Mouse (Mus musculus) heart, postnatal 14 days (tissue): Measurements from ENCODE around the gene Slc5a6. TPM values are rescaled to one million over a fixed set of nuclear protein-coding genes. Genes with fewer than 3 reads are reported as not detected.
A peak's percentile ranks its signal among the peaks of the same experiment; 100 is the strongest.
"Not testable (repeated sequence)": the region's sequence is repeated elsewhere in the genome, so short reads cannot be mapped to it uniquely, and the experiment has no call there.

Experiments used
- DNase-seq, 2 experiments: peaks; one replicate each; pipeline ENCODE4 v3.0.0; 2021 to 2022
- intact Hi-C: fragments of 180-260 bp; cut with DNase I; formaldehyde crosslinking; loops from one replicate; pipeline ENCODE4 v1.15.1; 2025
- total RNA-seq, 2 experiments: library from RNA; stranded (reverse); gene quantifications; 2 replicates each; pipeline ENCODE4 v1.2.3; 2021

Slc5a6 gene
- total RNA-seq, 2 experiments from 2014 or later = 6.6 to 7.6 TPM

DNA sequence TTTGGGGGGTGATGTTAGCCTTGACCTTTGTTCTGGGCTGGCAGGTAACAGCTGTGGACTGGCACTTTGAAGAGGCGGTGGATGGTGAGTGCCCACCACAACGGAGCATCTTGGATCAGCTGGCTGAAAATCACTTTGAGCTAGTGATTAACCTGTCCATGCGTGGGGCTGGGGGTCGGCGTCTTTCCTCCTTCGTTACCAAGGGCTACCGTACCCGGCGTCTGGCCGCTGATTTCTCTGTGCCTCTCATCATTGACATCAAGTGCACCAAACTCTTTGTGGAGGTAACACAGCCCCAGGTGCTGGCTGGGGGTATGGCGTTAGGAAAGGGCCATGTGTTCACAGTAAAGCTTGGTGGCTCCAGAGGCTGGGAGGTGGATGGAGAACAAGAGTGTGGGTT lies 23.1 kb upstream of the Slc5a6 start:
- no peak for DNase-seq
- intact Hi-C loops = no loop called here

DNA sequence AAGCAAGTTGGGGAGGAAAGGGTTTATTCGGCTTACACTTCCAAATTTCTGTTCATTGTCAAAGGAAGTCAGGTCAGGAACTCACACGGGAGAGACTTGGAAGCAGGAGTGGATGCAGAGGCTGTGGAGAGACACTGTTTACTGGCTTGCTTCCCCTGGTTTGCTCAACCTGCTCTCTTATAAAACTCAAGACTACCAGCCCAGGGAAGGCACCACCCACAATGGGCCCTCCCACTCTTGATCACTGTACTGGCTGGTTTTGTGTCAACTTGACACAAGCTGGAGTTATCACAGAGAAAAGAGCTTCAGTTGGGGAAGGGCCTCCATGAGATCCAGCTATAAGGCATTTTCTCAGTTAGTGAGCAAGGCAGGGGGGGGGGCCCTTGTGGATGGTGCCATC lies 22.3 kb upstream of the Slc5a6 start:
- no peak for DNase-seq
- intact Hi-C loops = no loop called here

DNA sequence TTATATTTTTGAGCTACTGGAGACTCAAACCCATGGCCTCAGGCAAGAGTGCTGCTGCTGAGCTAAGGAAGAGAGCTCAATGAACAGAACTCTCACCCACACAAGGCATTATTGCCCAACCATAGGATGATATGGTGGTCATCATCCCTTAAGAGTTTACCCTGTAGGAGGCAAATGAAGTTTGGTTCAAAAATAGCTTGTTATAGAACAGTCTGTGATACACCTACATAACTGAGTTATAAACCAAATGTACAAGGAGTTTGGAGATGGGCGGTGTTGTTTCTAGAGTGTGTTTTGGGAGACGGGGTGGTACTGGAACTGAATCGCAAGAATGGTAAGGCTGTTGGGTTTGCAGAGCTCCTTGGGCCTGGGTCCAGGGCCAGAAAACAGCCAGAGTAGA lies 21.1 kb upstream of the Slc5a6 start:
- intact Hi-C loops = no loop called here
- DNase-seq = no peak

DNA sequence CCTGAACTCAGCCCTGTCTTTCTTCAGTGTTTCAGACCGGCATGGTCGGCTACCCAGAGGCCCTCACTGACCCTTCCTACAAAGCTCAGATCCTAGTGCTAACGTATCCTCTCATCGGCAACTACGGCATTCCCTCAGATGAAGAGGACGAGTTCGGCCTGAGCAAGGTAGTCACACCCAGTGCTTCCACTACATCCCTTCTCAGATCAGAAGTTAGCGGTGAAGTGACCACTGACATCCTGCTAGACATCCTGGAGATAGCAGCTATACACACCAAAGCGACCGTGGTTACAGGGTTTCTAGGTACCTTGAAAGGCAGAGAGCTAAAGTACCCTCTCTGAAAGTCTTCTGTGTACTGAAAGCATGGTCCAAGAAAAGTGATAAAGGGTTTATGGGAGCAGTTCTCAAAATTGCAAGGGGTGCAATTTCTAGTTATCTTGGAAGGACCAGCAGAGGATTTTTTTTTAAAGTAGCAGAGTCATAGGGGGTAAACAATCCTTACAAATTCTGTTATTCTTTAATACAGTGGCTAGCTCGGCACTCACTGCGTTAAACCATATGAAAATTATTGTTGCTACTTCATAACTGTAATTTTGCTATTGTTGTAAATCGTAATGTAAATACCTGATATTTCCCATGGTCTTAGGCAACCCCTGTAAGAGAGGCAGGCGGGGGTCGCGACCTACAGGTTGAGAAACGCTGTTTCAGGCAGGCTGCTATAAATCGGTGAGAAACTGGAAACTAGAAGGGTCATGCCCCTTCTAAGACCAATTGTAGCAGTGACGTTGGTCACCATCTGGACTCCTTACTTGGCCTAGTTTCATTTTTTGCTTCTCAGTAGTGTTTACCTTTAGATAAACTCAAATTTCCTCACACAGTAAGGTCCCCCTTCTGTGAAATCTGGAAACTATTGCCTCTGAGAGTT lies 6.8 kb upstream of the Slc5a6 start:
- no peak for DNase-seq
- intact Hi-C loops = loop anchor here (5.0 kb wide), 1 partner anchor 122 kb away; the partner anchor contains the start of gene Gm29609

DNA sequence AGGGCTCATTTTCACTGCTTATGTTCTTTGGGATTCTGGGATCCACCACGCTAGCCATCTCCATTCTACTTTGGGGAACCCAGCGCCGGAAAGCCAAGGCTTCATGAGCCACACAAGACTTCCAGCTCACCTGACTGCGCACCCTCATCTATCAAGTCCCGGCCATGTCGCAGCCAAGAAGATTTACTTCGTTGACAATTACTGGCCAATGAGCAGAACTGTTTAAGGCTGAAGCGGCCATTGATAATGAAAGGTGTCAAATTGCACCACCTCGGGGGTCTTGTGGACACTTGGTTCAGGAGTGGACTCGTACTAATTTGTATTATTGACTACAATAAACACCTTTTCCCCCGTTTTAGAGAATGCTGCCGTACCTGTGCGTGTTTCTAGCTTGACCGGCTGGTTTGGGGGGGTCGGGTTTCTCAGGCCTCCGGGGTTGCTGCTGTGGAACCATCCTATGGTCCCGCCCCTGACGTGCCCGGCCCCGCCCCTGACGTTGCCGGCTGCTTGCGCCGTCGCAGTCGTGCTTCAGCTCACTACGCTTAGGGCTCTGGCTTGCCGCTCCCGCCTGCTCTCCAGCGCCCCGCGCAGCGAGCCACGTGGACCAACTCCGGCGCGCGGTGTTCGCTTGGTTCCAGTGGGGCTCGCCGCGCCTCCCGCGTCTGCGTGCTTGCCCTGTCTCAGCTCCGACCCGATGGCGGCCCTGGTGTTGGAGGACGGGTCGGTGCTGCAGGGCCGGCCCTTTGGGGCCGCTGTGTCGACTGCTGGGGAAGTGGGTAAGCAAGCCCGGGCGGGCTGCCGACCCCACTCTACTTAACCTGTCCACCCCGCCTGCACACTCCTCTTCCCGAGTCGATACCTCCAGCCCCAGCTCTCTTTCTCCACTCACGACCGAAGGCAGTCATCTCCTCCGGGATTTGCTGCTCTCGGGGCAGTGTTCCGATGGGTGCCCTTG lies 5.8 kb upstream of the Slc5a6 start, which contains the start of gene Cad:
Gene Cad, plus strand, starts transcription at position 520 of the 955 bp plus-strand sequence.
- DNase-seq = peak; percentile 94 to 97
- intact Hi-C loops = loop anchor here (5.0 kb wide), 2 partner anchors 53 to 123 kb away; partner anchors contain the start of genes Dnajc5g, Gm29609 and Slc30a3

DNA sequence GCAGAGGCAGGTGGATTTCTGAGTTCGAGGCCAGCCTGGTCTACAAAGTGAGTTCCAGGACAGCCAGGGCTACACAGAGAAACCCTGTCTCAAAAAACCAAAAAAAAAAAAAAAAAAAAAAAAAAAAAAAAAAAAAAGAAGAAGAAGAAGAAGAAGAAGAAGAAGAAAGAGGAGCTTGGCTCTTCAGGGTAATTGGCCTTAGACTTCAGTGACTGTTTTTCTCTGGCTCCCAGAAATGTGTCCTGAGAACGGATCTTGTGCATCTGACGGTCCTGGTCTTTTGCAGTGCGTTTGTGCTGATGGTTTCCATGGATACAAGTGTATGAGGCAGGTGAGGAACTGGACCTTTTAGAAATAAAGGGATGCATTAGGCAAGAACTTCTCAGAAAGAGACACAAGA lies 5.0 kb upstream of the Slc5a6 start:
- intact Hi-C loops = loop anchor here (5.0 kb wide), 1 partner anchor 54 kb away; the partner anchor contains the start of genes Dnajc5g and Slc30a3

DNA sequence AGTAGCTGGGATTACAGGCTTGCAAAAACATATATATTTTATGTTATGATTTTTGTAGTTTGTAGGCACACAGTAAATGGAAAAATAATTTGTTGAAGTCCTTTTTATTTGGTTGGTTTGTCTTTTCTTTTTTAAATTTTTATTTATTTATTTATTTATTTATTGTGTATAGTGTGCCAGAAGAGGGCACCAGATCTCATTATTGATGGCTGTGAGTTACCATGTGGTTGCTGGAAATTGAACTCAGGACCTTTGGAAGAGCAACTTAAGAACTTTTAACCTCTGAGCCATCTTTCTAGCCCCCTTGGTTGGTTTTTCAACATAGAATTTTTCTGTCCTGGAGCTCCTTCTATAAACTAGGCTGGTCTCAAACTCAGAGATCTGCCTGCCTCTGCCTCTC lies 1.7 kb upstream of the Slc5a6 start:
- DNase-seq = no peak
- intact Hi-C loops = loop anchor here (5.0 kb wide), 1 partner anchor 57 kb away; the partner anchor contains the start of genes Dnajc5g and Slc30a3

More for the DNA sequence above, 5.0 kb upstream of the Slc5a6 start:
- DNase-seq = not testable (repeated sequence)

DNA sequence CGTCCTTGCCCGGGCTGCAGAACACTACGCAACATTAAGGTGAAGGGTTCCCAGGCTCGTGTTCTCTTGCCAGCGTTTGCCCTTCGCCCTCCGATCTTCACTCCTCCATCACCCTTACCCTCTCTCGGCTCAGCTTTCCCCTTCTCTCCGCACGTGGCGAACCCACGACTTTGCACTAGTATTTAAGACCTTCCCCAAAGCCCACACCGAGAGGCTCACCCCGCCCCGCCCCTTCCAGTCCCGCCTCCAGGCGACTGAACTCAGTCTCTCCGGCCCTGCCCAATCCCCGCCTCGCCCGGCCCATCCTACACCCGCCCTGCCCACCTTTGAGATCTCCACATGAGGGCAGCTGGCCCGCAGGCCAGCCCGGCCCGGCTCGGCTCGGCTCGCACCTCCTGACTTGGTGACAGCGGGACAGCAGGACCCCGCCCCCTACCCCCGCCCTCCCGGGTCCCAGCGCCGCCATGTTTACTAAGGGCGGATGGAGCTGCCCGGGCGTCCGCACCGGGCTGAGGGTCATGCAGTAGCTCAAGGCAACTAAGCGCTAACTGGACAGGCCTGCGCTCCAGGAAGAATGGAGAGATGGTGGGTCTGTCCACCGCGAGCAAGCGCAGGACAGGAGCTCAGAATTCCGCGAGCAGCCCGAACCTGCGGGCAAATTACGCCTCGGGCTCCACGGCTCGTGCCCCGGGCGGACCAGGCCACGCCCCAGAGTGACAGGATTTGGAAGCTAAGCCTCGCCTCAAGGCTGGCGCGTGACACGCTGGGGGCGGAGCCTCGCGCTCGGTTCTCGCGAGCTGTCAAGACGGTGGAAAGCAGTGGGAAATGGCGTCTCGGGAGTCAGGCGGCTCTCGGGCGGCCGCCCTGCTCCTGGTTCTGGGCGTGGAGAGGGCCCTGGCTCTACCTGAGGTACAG lies 619 bp downstream of the Slc5a6 start, which contains the start of gene Atraid:
Gene Atraid, plus strand, starts transcription at position 465 of the 915 bp plus-strand sequence.
- intact Hi-C loops = loop anchor here (2.0 kb wide), 1 partner anchor 87 kb away; the partner anchor contains the start of gene Preb
- DNase-seq = peak; percentile 99

DNA sequence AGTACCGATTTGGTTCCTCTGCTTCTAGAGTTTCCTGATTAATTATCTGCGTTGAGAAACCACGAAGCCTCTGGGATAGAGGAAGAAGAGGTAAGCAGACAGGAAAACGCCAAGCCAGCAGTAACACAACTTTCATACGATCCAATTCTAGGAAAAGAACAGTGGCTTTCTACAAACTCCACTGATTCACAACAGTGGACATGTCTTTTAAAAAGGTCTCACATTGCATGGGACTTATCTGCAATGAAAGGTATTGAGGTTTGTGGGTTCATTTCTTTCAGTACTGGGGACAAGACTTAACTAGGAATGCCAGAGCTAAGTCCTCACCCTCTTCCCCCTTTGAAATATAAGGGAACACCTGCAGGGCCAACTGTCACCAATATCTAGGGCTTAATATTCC lies 1.6 kb downstream of the Slc5a6 start:
- intact Hi-C loops = no loop called here
- no peak for DNase-seq

DNA sequence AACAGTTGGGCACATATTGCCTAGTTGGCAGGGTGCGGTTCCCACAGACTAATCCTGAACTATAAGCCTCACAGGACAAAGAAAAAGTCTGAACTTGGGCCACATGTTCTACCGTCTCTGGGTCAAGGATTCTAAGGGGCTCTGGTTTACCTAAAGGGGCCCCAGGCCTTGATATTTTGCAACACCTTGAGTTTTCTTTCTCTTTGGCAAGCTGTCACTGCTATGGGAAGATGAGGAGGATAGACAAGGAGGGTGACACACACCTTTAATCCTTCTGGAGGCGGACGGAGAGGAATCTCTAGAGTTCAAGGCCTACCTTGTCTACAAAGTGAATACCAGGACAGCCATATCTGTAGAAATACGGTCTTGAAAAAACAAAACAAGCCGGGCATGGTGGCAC lies 2.3 kb downstream of the Slc5a6 start:
- DNase-seq = no peak
- intact Hi-C loops = no loop called here

DNA sequence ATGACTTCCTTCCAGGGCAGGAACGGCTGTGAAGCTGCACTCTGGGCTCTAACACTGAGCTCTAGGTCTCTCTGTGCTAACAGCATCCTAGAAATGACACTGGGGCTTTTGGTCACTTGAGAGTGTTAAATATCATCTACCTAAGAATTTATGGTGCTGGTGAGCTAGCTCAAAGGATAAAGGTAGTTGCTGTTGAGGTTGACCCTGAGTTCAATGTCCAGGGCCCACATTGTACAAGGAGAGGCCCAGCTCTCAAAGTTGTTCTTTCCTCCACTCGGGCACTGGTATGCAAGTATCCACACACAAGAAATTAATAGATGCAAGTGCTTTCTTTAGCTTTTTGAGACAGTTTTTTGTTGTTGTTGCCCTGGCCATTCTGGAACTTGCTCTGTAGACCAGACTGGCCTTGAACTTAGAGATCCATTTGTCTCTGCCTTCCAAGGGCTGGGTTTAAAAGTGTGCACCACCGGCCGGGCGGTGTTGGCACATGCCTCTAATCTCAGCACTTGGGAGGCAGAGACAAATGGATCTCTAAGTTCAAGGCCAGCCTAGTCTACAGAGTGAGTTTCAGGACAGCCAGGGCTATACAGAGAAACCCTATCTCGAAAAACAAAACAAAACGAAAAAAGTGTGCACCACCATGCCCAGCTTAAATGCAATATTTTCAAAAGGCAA lies 10.4 kb downstream of the Slc5a6 start:
- intact Hi-C loops = no loop called here
- DNase-seq = no peak

DNA sequence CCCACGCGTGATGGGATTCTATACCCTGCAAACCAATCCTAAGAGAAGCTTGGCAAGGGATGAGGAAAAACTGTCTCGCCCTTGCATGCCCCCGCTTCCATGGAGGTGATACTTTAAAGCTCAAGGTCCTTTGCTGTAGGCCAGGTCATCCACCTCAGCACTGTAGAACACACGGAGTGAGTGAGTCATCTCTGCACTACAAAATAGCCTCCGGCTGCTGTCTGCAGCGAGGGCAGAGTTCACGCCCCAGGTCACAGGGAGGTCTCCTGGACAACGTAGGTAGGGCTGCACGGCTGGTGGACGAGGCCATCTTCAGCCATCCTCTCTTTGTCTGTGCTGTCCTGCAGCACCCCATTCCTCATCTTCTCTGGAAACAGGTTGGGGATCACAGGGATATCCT lies 12.2 kb downstream of the Slc5a6 start:
- intact Hi-C loops = not testable (repeated sequence)

DNA sequence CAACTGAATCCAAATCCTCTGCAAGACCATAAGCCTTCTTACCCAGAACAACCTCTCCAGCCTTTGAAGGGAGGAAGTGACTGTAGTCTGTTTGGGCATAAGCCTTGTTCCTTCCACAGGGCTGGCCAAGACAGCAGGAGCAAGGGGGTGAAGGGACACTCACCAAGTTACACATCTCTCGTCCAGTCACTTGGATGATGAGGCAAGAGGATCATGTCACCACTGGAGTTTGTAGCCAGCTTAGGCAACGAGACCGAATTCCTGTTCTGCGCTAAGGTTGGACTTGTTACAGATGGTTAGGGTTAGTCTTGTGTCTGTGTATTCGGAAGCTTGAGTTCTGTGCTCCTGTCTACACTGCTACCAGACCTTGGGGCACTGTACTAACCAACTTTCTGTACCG lies 14.1 kb downstream of the Slc5a6 start:
- DNase-seq = no peak

More for the DNA sequence above, 12.2 kb downstream of the Slc5a6 start:
- DNase-seq = not testable (repeated sequence)

DNA sequence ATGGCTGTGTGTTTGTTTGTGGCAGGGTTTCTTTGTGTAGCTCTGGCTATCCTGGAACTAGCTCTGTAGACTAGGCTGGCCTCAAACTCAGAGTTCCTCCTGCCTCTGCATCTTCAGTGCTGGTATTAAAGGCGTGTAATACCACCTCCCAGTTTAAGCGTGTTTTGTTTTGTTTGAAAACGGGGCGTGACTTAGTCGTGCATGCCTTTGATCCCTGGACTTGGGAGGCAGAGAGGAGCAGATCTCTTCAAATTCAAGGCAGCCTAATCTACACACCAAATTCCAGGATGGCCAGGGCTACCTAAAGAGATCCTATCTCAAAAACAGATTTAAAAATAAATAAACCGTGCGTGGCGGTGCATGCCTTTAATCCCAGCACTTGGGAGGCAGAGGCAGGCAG lies 17.2 kb downstream of the Slc5a6 start:
- intact Hi-C loops = no loop called here
- DNase-seq = no peak

More for the DNA sequence above, 14.1 kb downstream of the Slc5a6 start:
- intact Hi-C loops = no loop called here

DNA sequence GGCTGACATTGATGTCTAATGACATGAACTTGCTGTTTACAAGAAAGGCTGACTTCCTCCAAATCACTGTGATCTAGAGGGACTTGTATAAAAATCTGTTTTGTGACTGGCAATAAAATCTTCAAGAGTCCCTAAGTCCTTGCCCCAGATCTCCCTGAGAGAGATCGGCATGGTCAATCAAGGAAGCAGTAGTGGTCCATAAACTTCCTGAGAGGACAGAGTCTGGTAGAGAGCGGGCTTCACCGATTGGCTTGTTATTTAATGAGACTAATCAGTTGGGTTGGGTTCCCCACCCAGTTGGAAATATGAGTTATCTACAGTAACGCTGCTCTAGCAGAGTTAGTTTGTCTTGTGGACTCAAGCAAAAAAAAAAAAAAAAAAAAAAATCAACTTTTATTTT lies 17.8 kb downstream of the Slc5a6 start:
- intact Hi-C loops = no loop called here

DNA sequence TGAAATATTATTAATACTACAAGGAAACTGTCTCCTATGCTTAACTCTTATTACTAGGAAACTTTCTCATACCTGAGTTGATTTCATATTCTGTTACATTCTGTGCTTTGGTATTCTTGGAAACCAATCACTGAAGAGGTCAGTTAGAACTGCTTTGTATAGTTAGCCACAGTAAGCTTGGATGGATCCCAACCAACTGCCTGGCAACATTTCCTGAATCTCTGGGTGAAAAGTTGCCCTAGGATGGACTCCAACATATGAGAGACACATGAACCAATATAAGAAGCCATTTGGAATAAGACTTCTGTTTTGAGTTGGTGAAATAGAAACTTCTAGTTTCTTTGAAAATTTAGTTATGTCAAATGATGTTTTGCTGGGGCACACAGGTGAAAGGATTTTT lies 24.1 kb downstream of the Slc5a6 start:
- intact Hi-C loops = no loop called here
- no peak for DNase-seq

More for the DNA sequence above, 17.8 kb downstream of the Slc5a6 start:
- no peak for DNase-seq

DNA sequence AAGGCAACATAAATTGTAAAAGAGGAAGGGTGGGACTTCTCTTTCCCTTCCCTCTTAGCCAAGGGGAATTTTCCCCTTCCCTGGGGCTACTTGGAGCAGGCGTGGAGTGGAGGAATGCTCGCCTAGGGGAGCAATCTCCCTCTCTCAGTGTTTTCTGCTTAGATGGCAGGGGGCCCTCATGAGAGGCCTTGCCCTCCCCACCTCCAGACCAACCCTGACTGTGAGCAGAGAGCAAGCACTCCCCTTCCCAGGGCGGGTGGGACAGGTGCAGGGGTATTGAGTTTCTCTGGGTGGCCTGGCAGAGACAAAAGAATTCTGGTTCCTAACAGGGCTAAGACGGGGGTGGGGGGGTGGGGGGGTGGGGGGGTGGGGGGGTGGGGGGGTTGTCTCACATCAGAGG lies 25.5 kb downstream of the Slc5a6 start:
- intact Hi-C loops = no loop called here
- DNase-seq = no peak

DNA sequence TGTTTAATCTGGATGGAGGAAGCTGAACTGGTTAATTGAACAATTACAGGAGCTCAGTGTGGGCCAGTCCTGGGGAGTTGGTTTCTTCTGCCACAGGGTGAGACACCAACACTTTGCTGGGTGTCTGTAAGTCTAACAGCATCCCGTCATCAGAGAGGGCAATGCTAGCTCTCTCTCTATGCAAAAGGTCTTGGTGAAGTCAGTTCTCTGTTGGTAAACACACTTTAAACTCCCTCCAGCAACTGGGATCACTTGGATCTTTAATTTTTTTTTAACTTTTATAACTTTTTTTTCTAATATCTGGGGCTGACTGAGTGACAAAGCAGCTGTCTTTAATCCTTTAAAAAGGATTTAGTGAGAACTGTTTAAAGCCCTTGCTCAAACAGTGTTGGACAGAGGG lies 26.0 kb downstream of the Slc5a6 start:
- intact Hi-C loops = no loop called here
- DNase-seq = no peak

DNA sequence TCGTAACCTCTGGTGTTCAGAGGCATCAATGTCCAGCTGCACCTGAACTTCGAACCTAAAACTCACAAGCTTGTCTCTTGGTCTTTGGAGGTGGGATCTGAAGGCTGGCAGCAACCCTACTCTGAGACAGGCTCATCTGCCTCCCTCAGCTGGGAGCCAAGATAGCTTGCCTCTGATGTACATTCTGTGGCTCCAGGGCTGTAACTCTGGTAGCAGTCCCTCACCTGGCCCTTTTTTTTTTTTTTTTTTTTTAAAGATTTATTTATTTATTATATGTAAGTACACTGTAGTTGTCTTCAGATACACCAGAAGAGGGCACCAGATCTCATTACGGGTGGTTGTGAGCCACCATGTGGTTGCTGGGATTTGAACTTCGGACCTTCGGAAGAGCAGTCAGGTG lies 26.9 kb downstream of the Slc5a6 start:
- DNase-seq, intact Hi-C loops: not testable (repeated sequence)
